Mouse (Mus musculus) C2C12 (cell line): ENCODE measurements around the gene Chsy1.

Experiments
- CTCF ChIP-seq: IDR thresholded peaks from one replicate; pipeline ENCODE4 v1.5.1; 2011; ENCODE audit not compliant: control insufficient read depth, insufficient read depth, insufficient read length
- MAX ChIP-seq: IDR thresholded peaks from one replicate; pipeline ENCODE4 v1.6.1; 2011; ENCODE audit warnings: mild to moderate bottlenecking, control low read depth
- MYOG ChIP-seq: IDR thresholded peaks from one replicate; pipeline ENCODE4 v1.6.1; 2011; ENCODE audit not compliant: control insufficient read depth, insufficient read length; ENCODE audit errors: extremely low read depth
- USF1 ChIP-seq: IDR thresholded peaks from one replicate; pipeline ENCODE4 v1.6.1; 2011; ENCODE audit warnings: low read depth, mild to moderate bottlenecking, control low read depth, moderate library complexity

GRCm38 (mm10) chr7:66104531-66104930, 4.8 kb upstream of the Chsy1 start:
- TF ChIP-seq USF1 (no peak), CTCF (no peak), MYOG (no peak), MAX (no peak)
